Mouse (Mus musculus) embryonic facial prominence, embryonic 14.5 days (tissue): ENCODE results near the gene BC030499. TPM values are rescaled to one million over a fixed set of nuclear protein-coding genes. Genes with fewer than 3 reads are reported as not detected.

ENCODE experiments used
- ATAC-seq: fragments of 200-750 bp; cut with Nextera tagmentation; 2 replicates; pipeline ENCODE4 v1.8.0; 2017; ENCODE audit warnings: low read depth, moderate number of reproducible peaks, moderate TSS enrichment
- DNase-seq: peaks from one replicate; pipeline ENCODE4 v3.0.0-alpha.2; 2015; ENCODE audit warnings: low spot score
- H3K27ac ChIP-seq: fragments of 300-500 bp; sonication (generic); replicated peaks from 2 replicates; pipeline ENCODE4 v1.5.1; 2014; ENCODE audit warnings: low read depth, mild to moderate bottlenecking, low read length, moderate library complexity
- H3K27me3 ChIP-seq: fragments of 300-500 bp; sonication (generic); replicated peaks from 2 replicates; pipeline ENCODE4 v1.6.1; 2014; ENCODE audit warnings: low read length; ENCODE audit not compliant: control insufficient read depth, insufficient read depth
- H3K36me3 ChIP-seq: fragments of 300-500 bp; sonication (generic); 2 replicates; pipeline ENCODE4 v1.6.1; 2014; ENCODE audit warnings: low read length, mixed read lengths; ENCODE audit not compliant: control insufficient read depth, insufficient read depth
- H3K4me1 ChIP-seq: fragments of 300-500 bp; sonication (generic); 2 replicates; pipeline ENCODE4 v1.6.1; 2014; ENCODE audit warnings: antibody characterized with exemption, low read length; ENCODE audit not compliant: control insufficient read depth, insufficient read depth
- H3K4me2 ChIP-seq: fragments of 300-500 bp; sonication (generic); 2 replicates; pipeline ENCODE4 v1.6.1; 2014; ENCODE audit warnings: low read depth, mild to moderate bottlenecking, low read length, moderate library complexity, mixed read lengths
- H3K4me3 ChIP-seq: fragments of 300-500 bp; sonication (generic); 2 replicates; pipeline ENCODE4 v1.5.1; 2014; ENCODE audit warnings: low read depth, mild to moderate bottlenecking, low read length
- H3K9ac ChIP-seq: fragments of 300-500 bp; sonication (generic); 2 replicates; pipeline ENCODE4 v1.6.1; 2014; ENCODE audit warnings: low read depth, mild to moderate bottlenecking, low read length, moderate library complexity, mixed read lengths
- H3K9me3 ChIP-seq: fragments of 300-500 bp; sonication (generic); 2 replicates; pipeline ENCODE4 v1.6.1; 2016; ENCODE audit warnings: low read length; ENCODE audit not compliant: control insufficient read depth
- WGBS: fragments of 180-500 bp; shearing (Covaris S2); extraction: QIAGEN DNeasy Blood & Tissue Kit; methylation state at CpG from one replicate; pipeline ENCODE4 v1.1.7; 2014; 5-methylcytosine and 5-hydroxymethylcytosine counted together
- polyA plus RNA-seq: library from polyadenylated mRNA; unstranded; fragments of >200 nt; fragmentation: Nextera tagmentation; extraction: Ambion mirVana; gene quantifications from 2 replicates; pipeline ENCODE4 v1.2.1, GENCODE M21; 2014

BC030499 gene
- polyA plus RNA-seq, 1 experiment from 2014 or later = 0.11 TPM

DNA sequence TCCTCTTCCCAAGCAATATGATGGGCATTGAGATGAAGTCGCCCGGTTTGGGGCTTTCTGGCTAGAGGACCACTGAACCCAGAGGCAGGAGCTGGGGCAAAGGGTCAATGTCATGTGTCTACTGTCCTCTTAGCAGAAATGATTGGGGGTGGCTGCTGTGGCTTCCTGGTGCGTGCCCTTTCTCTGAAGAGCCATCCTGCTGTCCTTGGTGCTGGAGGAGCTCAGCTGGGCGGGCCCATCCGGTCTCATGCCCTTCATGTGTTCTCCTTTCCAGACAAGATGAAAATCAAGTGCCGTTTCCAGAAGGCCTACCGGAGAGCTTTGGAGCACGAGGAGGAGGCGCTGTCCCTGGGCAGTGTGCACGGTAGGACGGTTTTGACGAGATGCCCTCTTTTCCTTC is 42.0 kb downstream of the BC030499 start:
- DNase-seq (no peak), ATAC-seq (no peak)
- no peak overlapping the region for H3K9ac ChIP-seq
- H3K4me2 ChIP-seq = no peak overlapping the region
- H3K36me3 ChIP-seq = peaks cover 45% of the 10 kb centered on the region
- no peak overlapping the region for H3K27ac ChIP-seq
- H3K4me1 ChIP-seq = 0 out of 2 replicates have a peak, but pooled peaks cover 4% of the 10 kb centered on the region
- no peak overlapping the region for H3K4me3 ChIP-seq
- 97% methylated on average over 12 of the region's 12 CpGs for WGBS
- no peaks in the 10 kb centered on the region for H3K27me3 ChIP-seq
- no peaks in the 10 kb centered on the region for H3K9me3 ChIP-seq

GRCm38 (mm10) chr11:78333992-78334391 is 43.4 kb downstream of the BC030499 start:
- ATAC-seq (no peak), DNase-seq (no peak)
- H3K4me1 ChIP-seq = 0 out of 2 replicates have a peak, but pooled peaks cover 3% of the 10 kb centered on the region
- H3K27me3 ChIP-seq = no peaks in the 10 kb centered on the region
- H3K9ac ChIP-seq = no peak overlapping the region
- no peaks in the 10 kb centered on the region for H3K9me3 ChIP-seq
- H3K27ac ChIP-seq = no peak overlapping the region
- H3K36me3 ChIP-seq = peaks cover 56% of the 10 kb centered on the region
- 87% methylated on average over 5 of the region's 5 CpGs for WGBS
- H3K4me3 ChIP-seq = no peak overlapping the region
- H3K4me2 ChIP-seq = no peak overlapping the region

DNA sequence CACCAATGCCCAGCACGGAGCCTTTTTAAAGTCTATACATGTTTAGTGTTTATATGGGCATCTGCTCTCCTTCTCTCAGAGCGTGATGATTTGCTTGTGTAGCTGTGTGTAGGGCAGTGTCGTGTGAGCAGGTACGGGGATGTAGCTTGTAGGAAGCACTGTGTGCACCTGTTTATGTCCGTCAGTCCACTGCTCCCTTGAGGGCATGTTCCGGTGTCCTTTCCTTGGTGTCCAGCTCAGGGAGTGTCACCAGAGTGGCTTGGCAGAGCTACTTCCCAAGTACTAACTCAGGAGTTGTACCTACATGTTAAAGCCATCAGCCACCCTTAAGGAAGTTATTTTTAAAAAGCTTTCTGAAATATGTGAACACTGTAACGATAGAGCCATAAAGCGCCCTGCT is 46.4 kb downstream of the BC030499 start:
- no peaks in the 10 kb centered on the region for H3K4me1 ChIP-seq
- DNase-seq = no peak
- WGBS = 94% methylated on average over 8 of the region's 8 CpGs
- no peaks in the 10 kb centered on the region for H3K9me3 ChIP-seq
- ATAC-seq = no peak
- H3K27me3 ChIP-seq = no peaks in the 10 kb centered on the region
- no peak overlapping the region for H3K4me3 ChIP-seq
- H3K36me3 ChIP-seq = peaks cover 67% of the 10 kb centered on the region
- H3K4me2 ChIP-seq = no peak overlapping the region
- H3K27ac ChIP-seq = no peak overlapping the region
- no peak overlapping the region for H3K9ac ChIP-seq

DNA sequence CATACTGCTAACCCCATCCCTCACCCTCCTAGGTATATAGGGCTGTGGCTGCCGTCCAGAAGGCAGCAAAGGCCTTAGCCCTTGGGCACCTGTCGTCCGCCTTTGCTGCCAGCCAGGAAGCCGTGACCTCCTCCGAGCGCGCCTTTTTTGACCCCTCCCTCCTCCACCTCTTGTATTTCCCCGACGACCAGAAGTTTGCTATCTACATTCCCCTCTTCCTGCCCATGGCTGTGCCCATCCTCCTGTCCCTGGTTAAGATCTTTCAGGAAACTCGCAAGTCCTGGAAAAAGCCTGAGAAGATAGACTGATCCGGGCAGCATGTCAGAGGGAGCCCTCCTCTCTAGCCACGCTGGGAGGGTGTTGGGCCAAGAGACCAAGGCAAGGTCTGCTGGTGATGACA is 51.1 kb downstream of the BC030499 start:
- H3K4me1 ChIP-seq = peaks cover 21% of the 10 kb centered on the region
- no peaks in the 10 kb centered on the region for H3K9me3 ChIP-seq
- H3K36me3 ChIP-seq = peaks cover 31% of the 10 kb centered on the region
- no peak for ATAC-seq
- H3K4me2 ChIP-seq = no peak overlapping the region
- H3K27me3 ChIP-seq = no peaks in the 10 kb centered on the region
- WGBS = 84% methylated on average over 12 of the region's 12 CpGs
- no peak overlapping the region for H3K27ac ChIP-seq
- H3K9ac ChIP-seq = no peak overlapping the region
- H3K4me3 ChIP-seq = no peak overlapping the region
- DNase-seq = no peak

- peak within 1 kb of the TSS; percentile 66 for H3K4me2 ChIP-seq
- no peaks in the 10 kb centered on the region for H3K9me3 ChIP-seq
- H3K4me3 ChIP-seq = peak within 1 kb of the TSS; percentile 84
- WGBS = 1% methylated on average over 29 of the region's 66 CpGs
- H3K27me3 ChIP-seq = no peaks in the 10 kb centered on the region
- peaks cover 30% of the 10 kb centered on the region for H3K36me3 ChIP-seq
- peak; percentile 91 for DNase-seq
- peak; percentile 87 for ATAC-seq
- peaks cover 21% of the 10 kb centered on the region for H3K4me1 ChIP-seq
- peak within 1 kb of the TSS; percentile 86 for H3K9ac ChIP-seq
- peak within 1 kb of the TSS; percentile 82 for H3K27ac ChIP-seq
Observed at GRCm38 (mm10) chr11:78343381-78344327, 53.0 kb downstream of the BC030499 start, which contains the start of gene Unc119. TSS of gene Unc119 (plus strand) at chr11:78343482.

- no peak for ATAC-seq
- Histone ChIP-seq H3K9ac (peak overlapping the region; percentile 86), H3K36me3 (peaks cover 31% of the 10 kb centered on the region)
Observed at GRCm38 (mm10) chr11:78344328-78344889, 53.8 kb downstream of the BC030499 start.

GRCm38 (mm10) chr11:78344890-78345715 is 54.5 kb downstream of the BC030499 start:
- Histone ChIP-seq H3K27me3 (no peaks in the 10 kb centered on the region), H3K4me3 (peak overlapping the region; percentile 84), H3K4me1 (peaks cover 21% of the 10 kb centered on the region), H3K9ac (peak overlapping the region; percentile 40), H3K27ac (no peak overlapping the region), H3K9me3 (no peaks in the 10 kb centered on the region), H3K36me3 (peaks cover 25% of the 10 kb centered on the region), H3K4me2 (peak overlapping the region; percentile 66)
- ATAC-seq (no peak), DNase-seq (peak; percentile 72)
- WGBS = 46% methylated on average over 7 of the region's 8 CpGs

More at GRCm38 (mm10) chr11:78344328-78344889, 53.8 kb downstream of the BC030499 start:
- no peak for DNase-seq
- H3K4me2 ChIP-seq = peak overlapping the region; percentile 66
- H3K4me3 ChIP-seq = peak overlapping the region; percentile 84
- H3K4me1 ChIP-seq = peaks cover 21% of the 10 kb centered on the region
- H3K27ac ChIP-seq = no peak overlapping the region
- H3K27me3 ChIP-seq = no peaks in the 10 kb centered on the region
- WGBS = 61% methylated on average over 6 of the region's 6 CpGs
- H3K9me3 ChIP-seq = no peaks in the 10 kb centered on the region

DNA sequence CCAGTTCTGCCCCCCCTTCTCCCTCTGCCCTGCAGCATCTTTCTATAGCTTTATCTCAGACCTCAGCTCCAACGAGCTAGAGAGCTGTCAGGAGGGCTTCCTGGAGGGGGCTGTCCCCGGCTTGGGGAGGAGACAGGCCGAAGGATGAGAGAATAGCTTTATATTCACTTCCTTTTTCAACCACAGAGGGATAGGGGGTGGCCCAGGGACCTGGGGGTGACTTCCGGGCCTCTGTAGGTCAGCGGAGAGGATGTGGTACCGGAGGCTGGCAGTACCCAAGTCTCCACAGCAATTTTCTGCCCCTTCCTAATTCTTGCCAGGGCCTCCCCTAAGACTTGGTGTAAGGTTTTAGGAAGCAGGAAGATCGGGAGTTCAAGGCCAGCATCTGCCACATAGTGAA is 55.2 kb downstream of the BC030499 start:
- WGBS = 68% methylated on average over 7 of the region's 7 CpGs
- Histone ChIP-seq H3K9me3 (no peaks in the 10 kb centered on the region), H3K4me2 (0 out of 2 replicates have a peak overlapping the region, but pooled peaks have one; percentile 66), H3K4me1 (peaks cover 21% of the 10 kb centered on the region), H3K36me3 (peaks cover 24% of the 10 kb centered on the region), H3K27me3 (no peaks in the 10 kb centered on the region), H3K4me3 (no peak overlapping the region), H3K9ac (peak overlapping the region; percentile 40), H3K27ac (no peak overlapping the region)
- no peak for DNase-seq
- no peak for ATAC-seq
